Mouse (Mus musculus): ENCODE data around the gene Olfr462. TPM values are rescaled to one million over a fixed set of nuclear protein-coding genes. Genes with fewer than 3 reads are reported as not detected.

Gene Olfr462
- not detected for polyA plus RNA-seq (2014; fragmentation: Illumina TruSeq; extraction: RNeasy Lipid Tissue Mini Kit (QIAGEN cat#74804); ENCODE audit: low read depth, low replicate concordance)

GRCm38 (mm10) chr11:87892168-87892567 is at the start of gene Olfr462:
Gene Olfr462 (minus strand): TSS chr11:87892268.

GRCm38 (mm10) chr11:87920966-87921365 is 28.9 kb upstream of the Olfr462 start, which contains the start of gene Olfr464:
Gene Olfr464 (minus strand): TSS chr11:87920967.

GRCm38 (mm10) chr11:87897287-87897686 is 5.2 kb upstream of the Olfr462 start, which contains the start of gene Olfr463:
Gene Olfr463 (minus strand): TSS chr11:87897387.

GRCm38 (mm10) chr11:87875436-87875835 is 16.6 kb downstream of the Olfr462 start, which contains the start of gene Epx:
Gene Epx (minus strand): TSS chr11:87875536.

GRCm38 (mm10) chr11:87852690-87853596 is 39.1 kb downstream of the Olfr462 start, which contains the start of gene Mks1:
Gene Mks1 (plus strand): TSS chr11:87853215.

Other genes with a start within 250 kb of the Olfr462 start
- 4.7 TPM for gene Rnf43, start 229.5 kb downstream of the Olfr462 start, polyA plus RNA-seq (2014; fragmentation: Illumina TruSeq; extraction: RNeasy Lipid Tissue Mini Kit (QIAGEN cat#74804); ENCODE audit: low read depth, low replicate concordance)
- 22.1 TPM for gene Supt4a, start 154.7 kb downstream of the Olfr462 start, polyA plus RNA-seq (2014; fragmentation: Illumina TruSeq; extraction: RNeasy Lipid Tissue Mini Kit (QIAGEN cat#74804); ENCODE audit: low read depth, low replicate concordance)
- 0.65 TPM for gene Tspoap1, start 131.7 kb downstream of the Olfr462 start, polyA plus RNA-seq (2014; fragmentation: Illumina TruSeq; extraction: RNeasy Lipid Tissue Mini Kit (QIAGEN cat#74804); ENCODE audit: low read depth, low replicate concordance)
- gene Mpo, start 98.7 kb downstream of the Olfr462 start, polyA plus RNA-seq (2014; fragmentation: Illumina TruSeq; extraction: RNeasy Lipid Tissue Mini Kit (QIAGEN cat#74804); ENCODE audit: low read depth, low replicate concordance), result not detected
- gene Lpo, start 64.0 kb downstream of the Olfr462 start, polyA plus RNA-seq (2014; fragmentation: Illumina TruSeq; extraction: RNeasy Lipid Tissue Mini Kit (QIAGEN cat#74804); ENCODE audit: low read depth, low replicate concordance), result not detected
- 1.5 TPM for gene Mks1, start 39.1 kb downstream of the Olfr462 start, polyA plus RNA-seq (2014; fragmentation: Illumina TruSeq; extraction: RNeasy Lipid Tissue Mini Kit (QIAGEN cat#74804); ENCODE audit: low read depth, low replicate concordance)
- gene Epx, start 16.7 kb downstream of the Olfr462 start, polyA plus RNA-seq (2014; fragmentation: Illumina TruSeq; extraction: RNeasy Lipid Tissue Mini Kit (QIAGEN cat#74804); ENCODE audit: low read depth, low replicate concordance), result not detected
- not detected for gene Olfr463, start 5.1 kb upstream of the Olfr462 start, polyA plus RNA-seq (2014; fragmentation: Illumina TruSeq; extraction: RNeasy Lipid Tissue Mini Kit (QIAGEN cat#74804); ENCODE audit: low read depth, low replicate concordance)
- gene Olfr464, start 28.7 kb upstream of the Olfr462 start, polyA plus RNA-seq (2014; fragmentation: Illumina TruSeq; extraction: RNeasy Lipid Tissue Mini Kit (QIAGEN cat#74804); ENCODE audit: low read depth, low replicate concordance), result not detected
- 152 TPM for gene Dynll2, start 95.3 kb upstream of the Olfr462 start, polyA plus RNA-seq (2014; fragmentation: Illumina TruSeq; extraction: RNeasy Lipid Tissue Mini Kit (QIAGEN cat#74804); ENCODE audit: low read depth, low replicate concordance)
- 437 TPM for gene Srsf1, start 155.1 kb upstream of the Olfr462 start, polyA plus RNA-seq (2014; fragmentation: Illumina TruSeq; extraction: RNeasy Lipid Tissue Mini Kit (QIAGEN cat#74804); ENCODE audit: low read depth, low replicate concordance)
- 68.6 TPM for gene Vezf1, start 176.0 kb upstream of the Olfr462 start, polyA plus RNA-seq (2014; fragmentation: Illumina TruSeq; extraction: RNeasy Lipid Tissue Mini Kit (QIAGEN cat#74804); ENCODE audit: low read depth, low replicate concordance)
- gene Cuedc1, start 205.8 kb upstream of the Olfr462 start, polyA plus RNA-seq (2014; fragmentation: Illumina TruSeq; extraction: RNeasy Lipid Tissue Mini Kit (QIAGEN cat#74804); ENCODE audit: low read depth, low replicate concordance), result 5.8 TPM

Measured in kidney, adult 10 weeks (tissue).